Mouse (Mus musculus): ENCODE results near the gene C2cd3. TPM values are rescaled to one million over a fixed set of nuclear protein-coding genes. Genes with fewer than 3 reads are reported as not detected.
A peak's percentile ranks its signal among the peaks of the same experiment; 100 is the strongest.
"Not testable (repeated sequence)": the region's sequence is repeated elsewhere in the genome, so short reads cannot be mapped to it uniquely, and the experiment has no call there.

Gene C2cd3
- polyA plus RNA-seq, 1 experiment from 2014 or later = 14.0 TPM

GRCm38 (mm10) chr7:100473846-100474454, 101.9 kb downstream of the C2cd3 start:
- Histone ChIP-seq H3K36me3 (peaks cover 18% of the 10 kb centered on the region), H3K9ac (no peak overlapping the region), H3K9me3 (replicated peaks) (no peaks in the 10 kb centered on the region), H3K27me3 (replicated peaks) (0 out of 2 replicates have a peak, but pooled peaks cover under 1% of the 10 kb centered on the region), H3K4me1 (peaks cover 37% of the 10 kb centered on the region), H3K4me3 (no peak overlapping the region), H3K27ac (no peak overlapping the region), H3K4me2 (no peak overlapping the region)
- no peak for ATAC-seq
- WGBS (ENCODE audit: insufficient replicate concordance) = 69% methylated on average over 9 of the region's 9 CpGs

GRCm38 (mm10) chr7:100474680-100475079, 102.6 kb downstream of the C2cd3 start:
- peak overlapping the region; percentile 8; the same call in 1 of the 2 replicates for H3K9ac ChIP-seq
- no peaks in the 10 kb centered on the region for H3K9me3 ChIP-seq (replicated peaks)
- no peak for ATAC-seq
- no peak overlapping the region for H3K4me3 ChIP-seq
- H3K36me3 ChIP-seq = peaks cover 11% of the 10 kb centered on the region
- peaks cover 34% of the 10 kb centered on the region for H3K4me1 ChIP-seq
- H3K4me2 ChIP-seq = no peak overlapping the region
- H3K27ac ChIP-seq = peak overlapping the region; percentile 22; the same call in 1 of the 2 replicates
- 0 out of 2 replicates have a peak, but pooled peaks cover 7% of the 10 kb centered on the region for H3K27me3 ChIP-seq (replicated peaks)
- WGBS (ENCODE audit: insufficient replicate concordance) = 73% methylated on average over 1 of the region's 1 CpGs

- no peak overlapping the region for H3K4me2 ChIP-seq
These were observed 107.2 kb downstream of the C2cd3 start for GRCm38 (mm10) chr7:100479100-100479822.

GRCm38 (mm10) chr7:100479823-100480164, 107.8 kb downstream of the C2cd3 start:
- Histone ChIP-seq H3K27me3 (replicated peaks) (peaks cover 7% of the 10 kb centered on the region; the same call in 1 of the 2 replicates), H3K27ac (no peak overlapping the region), H3K4me2 (no peak overlapping the region), H3K4me1 (peaks cover 32% of the 10 kb centered on the region), H3K4me3 (no peak overlapping the region), H3K9ac (no peak overlapping the region), H3K9me3 (replicated peaks) (no peaks in the 10 kb centered on the region), H3K36me3 (no peaks in the 10 kb centered on the region)
- 0 out of 2 replicates have a peak, but pooled peaks have one; percentile 39 for ATAC-seq
- 46% methylated on average over 15 of the region's 15 CpGs for WGBS (ENCODE audit: insufficient replicate concordance)

More at GRCm38 (mm10) chr7:100479100-100479822, 107.2 kb downstream of the C2cd3 start:
- H3K9ac ChIP-seq = no peak overlapping the region
- peaks cover 31% of the 10 kb centered on the region for H3K4me1 ChIP-seq
- no peak overlapping the region for H3K4me3 ChIP-seq
- no peaks in the 10 kb centered on the region for H3K9me3 ChIP-seq (replicated peaks)
- WGBS (ENCODE audit: insufficient replicate concordance) = 76% methylated on average over 20 of the region's 20 CpGs
- no peak for ATAC-seq
- no peaks in the 10 kb centered on the region for H3K36me3 ChIP-seq
- H3K27me3 ChIP-seq (replicated peaks) = peaks cover 7% of the 10 kb centered on the region; the same call in 1 of the 2 replicates
- H3K27ac ChIP-seq = no peak overlapping the region

- H3K27me3 ChIP-seq (replicated peaks) = peaks cover 7% of the 10 kb centered on the region; the same call in 1 of the 2 replicates
- H3K4me2 ChIP-seq = no peak overlapping the region
- ATAC-seq = peak; percentile 38; the same call in 1 of the 2 replicates
- H3K4me3 ChIP-seq = no peak overlapping the region
- H3K4me1 ChIP-seq = peaks cover 36% of the 10 kb centered on the region
- no peaks in the 10 kb centered on the region for H3K36me3 ChIP-seq
- H3K9me3 ChIP-seq (replicated peaks) = no peaks in the 10 kb centered on the region
- 74% methylated on average over 17 of the region's 17 CpGs for WGBS (ENCODE audit: insufficient replicate concordance)
- no peak overlapping the region for H3K9ac ChIP-seq
- no peak overlapping the region for H3K27ac ChIP-seq
These were observed 108.1 kb downstream of the C2cd3 start for GRCm38 (mm10) chr7:100480175-100480574.

GRCm38 (mm10) chr7:100482046-100482445, 110.0 kb downstream of the C2cd3 start:
- H3K9me3 ChIP-seq (replicated peaks); H3K9ac ChIP-seq; H3K27me3 ChIP-seq (replicated peaks); H3K27ac ChIP-seq; ATAC-seq; H3K36me3 ChIP-seq; H3K4me2 ChIP-seq; H3K4me3 ChIP-seq: not testable (repeated sequence)
- peaks cover 37% of the 10 kb centered on the region for H3K4me1 ChIP-seq
- 88% methylated on average over 2 of the region's 2 CpGs for WGBS (ENCODE audit: insufficient replicate concordance)

GRCm38 (mm10) chr7:100484493-100484892, 112.5 kb downstream of the C2cd3 start:
- Histone ChIP-seq H3K36me3 (no peaks in the 10 kb centered on the region), H3K27me3 (replicated peaks) (peaks cover 1% of the 10 kb centered on the region; the same call in 1 of the 2 replicates), H3K9ac (no peak overlapping the region), H3K4me2 (no peak overlapping the region), H3K9me3 (replicated peaks) (no peaks in the 10 kb centered on the region), H3K4me3 (no peak overlapping the region), H3K4me1 (peaks cover 41% of the 10 kb centered on the region), H3K27ac (no peak overlapping the region)
- ATAC-seq = no peak
- WGBS (ENCODE audit: insufficient replicate concordance) = 70% methylated on average over 5 of the region's 5 CpGs

- no peak overlapping the region for H3K4me3 ChIP-seq
- H3K9me3 ChIP-seq (replicated peaks) = no peaks in the 10 kb centered on the region
- peak overlapping the region; percentile 24; the same call in 1 of the 2 replicates for H3K9ac ChIP-seq
- WGBS (ENCODE audit: insufficient replicate concordance) = 52% methylated on average over 2 of the region's 2 CpGs
- H3K4me2 ChIP-seq = no peak overlapping the region
- no peaks in the 10 kb centered on the region for H3K36me3 ChIP-seq
- H3K4me1 ChIP-seq = peaks cover 36% of the 10 kb centered on the region
- no peaks in the 10 kb centered on the region for H3K27me3 ChIP-seq (replicated peaks)
- no peak for ATAC-seq
- no peak overlapping the region for H3K27ac ChIP-seq
These were observed 115.3 kb downstream of the C2cd3 start for GRCm38 (mm10) chr7:100487301-100487700.

GRCm38 (mm10) chr7:100488474-100489048, 116.5 kb downstream of the C2cd3 start:
- H3K4me1 ChIP-seq = peaks cover 37% of the 10 kb centered on the region
- H3K27me3 ChIP-seq (replicated peaks) = no peaks in the 10 kb centered on the region
- H3K9ac ChIP-seq = no peak overlapping the region
- 58% methylated on average over 10 of the region's 10 CpGs for WGBS (ENCODE audit: insufficient replicate concordance)
- H3K27ac ChIP-seq = no peak overlapping the region
- no peak overlapping the region for H3K4me3 ChIP-seq
- ATAC-seq = no peak
- H3K4me2 ChIP-seq = no peak overlapping the region
- H3K36me3 ChIP-seq = no peaks in the 10 kb centered on the region
- no peaks in the 10 kb centered on the region for H3K9me3 ChIP-seq (replicated peaks)

- Histone ChIP-seq H3K27me3 (replicated peaks) (no peaks in the 10 kb centered on the region), H3K27ac (peak overlapping the region; percentile 91), H3K4me1 (peaks cover 51% of the 10 kb centered on the region), H3K36me3 (peaks cover 37% of the 10 kb centered on the region), H3K4me2 (peak overlapping the region; percentile 94), H3K9ac (peak overlapping the region; percentile 95), H3K4me3 (peak overlapping the region; percentile 82), H3K9me3 (replicated peaks) (no peaks in the 10 kb centered on the region)
- 2% methylated on average over 36 of the region's 36 CpGs for WGBS (ENCODE audit: insufficient replicate concordance)
- peak; percentile 75 for ATAC-seq
These were observed 120.5 kb downstream of the C2cd3 start for GRCm38 (mm10) chr7:100492391-100493116.

GRCm38 (mm10) chr7:100493117-100493483, 121.1 kb downstream of the C2cd3 start, which contains the start of gene Ucp2:
Gene Ucp2, plus strand, starts transcription at chr7:100493337.
- peak within 1 kb of the TSS; percentile 82 for H3K4me3 ChIP-seq
- H3K9me3 ChIP-seq (replicated peaks) = no peaks in the 10 kb centered on the region
- peak within 1 kb of the TSS; percentile 94 for H3K4me2 ChIP-seq
- H3K9ac ChIP-seq = peak within 1 kb of the TSS; percentile 95
- ATAC-seq = peak; percentile 86
- under 1% methylated on average over 27 of the region's 27 CpGs for WGBS (ENCODE audit: insufficient replicate concordance)
- H3K4me1 ChIP-seq = peaks cover 54% of the 10 kb centered on the region
- H3K27ac ChIP-seq = peak within 1 kb of the TSS; percentile 91
- peaks cover 42% of the 10 kb centered on the region for H3K36me3 ChIP-seq
- no peaks in the 10 kb centered on the region for H3K27me3 ChIP-seq (replicated peaks)

Data from liver, embryonic 12.5 days (tissue).